Mouse (Mus musculus): ENCODE data around the gene Wdpcp.

- no peak for TF ChIP-seq POLR2A (IDR thresholded peaks at IDR 0.05; ENCODE audit: low read depth, low read length)
- TF ChIP-seq CTCF (IDR thresholded peaks at IDR 0.05; ENCODE audit: borderline replicate concordance, insufficient read depth, low read length) = no peak
Observed at GRCm38 (mm10) chr11:21547518-21547917, 24.5 kb upstream of the Wdpcp start.
